Mouse (Mus musculus) retina, postnatal 7 days (tissue): ENCODE results near the gene Gpsm1.

ENCODE experiments used
- DNase-seq: peaks from one replicate; pipeline ENCODE4 v3.0.0-alpha.2; 2012; ENCODE audit warnings: low read depth, low spot score

Gene Gpsm1

DNA sequence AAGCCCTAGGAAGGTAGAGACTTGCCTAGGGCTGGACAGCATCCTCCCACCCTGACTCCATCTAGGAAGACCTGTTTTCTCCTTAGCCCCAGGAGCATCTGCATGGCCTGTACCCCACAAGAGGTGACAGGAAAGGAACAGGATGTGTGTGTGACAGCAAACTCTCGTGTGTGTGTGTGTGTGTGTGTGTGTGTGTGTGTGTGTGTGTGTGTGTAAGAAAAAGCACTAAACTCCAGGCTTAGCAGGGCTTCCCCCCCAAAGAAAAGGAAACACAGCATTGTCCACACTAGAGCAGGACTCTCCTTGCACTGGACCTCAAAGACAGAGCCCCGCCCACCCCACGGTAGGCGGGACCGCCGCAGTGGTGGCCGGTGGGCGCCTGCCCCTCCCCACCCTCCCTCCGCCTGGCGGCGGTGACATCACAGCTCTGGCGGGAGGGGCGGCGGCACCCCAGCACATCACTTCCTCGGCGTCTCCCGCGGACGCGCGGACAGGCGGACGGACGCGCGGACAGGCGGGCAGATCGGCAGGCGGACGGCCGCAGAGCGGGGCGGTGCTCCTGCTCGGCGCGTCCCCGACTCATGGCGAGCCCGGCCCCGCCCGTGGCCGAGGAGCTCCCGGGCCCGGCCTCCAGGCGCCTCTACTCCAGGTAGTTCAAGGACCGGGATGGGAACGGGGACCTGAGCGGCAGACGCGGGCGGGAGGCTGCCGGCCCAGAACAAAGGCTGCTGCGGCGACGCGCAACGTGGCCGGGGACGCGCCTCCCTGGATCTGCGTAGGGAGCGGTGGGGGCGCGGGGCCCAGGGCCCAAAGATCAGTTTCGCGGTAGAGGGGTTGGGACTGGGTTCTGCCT, at the start of gene Gpsm1:
Gpsm1 (plus strand) TSS at position 444 of the 853 bp plus-strand sequence.
- peak; percentile 67 for DNase-seq

DNA sequence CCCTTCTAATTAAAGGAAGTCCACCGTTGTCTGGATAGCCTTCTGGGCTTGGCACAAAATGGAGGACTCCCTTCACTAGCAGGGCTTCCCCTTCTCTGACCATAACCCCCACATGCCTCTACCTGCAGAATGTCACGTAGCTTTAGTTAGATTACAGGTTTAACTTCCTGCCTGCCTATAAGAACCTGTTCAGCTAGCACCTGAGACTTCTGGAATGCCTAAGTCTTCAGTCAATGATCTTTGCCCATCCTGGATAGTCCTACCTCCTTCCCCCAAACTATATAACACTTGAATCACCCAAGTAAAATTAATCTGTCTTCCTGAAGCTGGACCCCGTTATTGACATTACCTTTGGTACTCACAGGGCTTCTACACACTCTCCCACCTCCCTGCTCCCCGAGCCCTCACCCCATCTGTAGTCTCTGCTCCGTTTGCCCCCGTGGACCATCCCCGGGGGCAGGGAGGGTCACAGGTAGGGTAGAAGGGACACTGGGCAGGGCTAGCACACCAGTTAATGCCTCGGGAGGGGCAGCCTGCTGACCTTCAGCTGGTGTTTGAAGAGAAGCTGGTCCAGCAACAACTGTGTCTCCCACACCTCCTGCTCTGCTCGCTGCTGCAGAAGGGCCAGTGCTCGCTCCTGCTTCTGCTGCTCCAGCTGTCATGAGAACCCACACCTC, 49.1 kb upstream of the Gpsm1 start:
- no peak for DNase-seq

DNA sequence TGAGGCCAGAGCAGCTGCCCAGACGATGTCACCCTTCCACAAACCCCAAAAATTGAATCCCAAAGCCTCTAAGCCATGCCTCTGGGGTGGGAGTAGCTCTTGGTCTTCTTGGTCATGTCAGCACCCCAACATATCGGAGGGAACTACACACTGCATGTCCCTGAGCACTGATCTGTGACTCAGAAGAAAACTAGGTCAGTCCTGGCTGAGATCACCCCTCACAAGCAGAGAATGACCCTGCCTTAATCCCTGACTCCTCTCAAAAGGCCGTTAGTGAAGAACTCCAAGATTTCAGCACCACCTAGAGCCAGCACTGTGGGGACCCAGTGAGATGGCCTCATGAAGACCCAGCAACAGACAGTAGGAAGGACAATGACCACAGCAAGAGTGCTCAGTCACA, 47.1 kb upstream of the Gpsm1 start:
- DNase-seq = no peak

DNA sequence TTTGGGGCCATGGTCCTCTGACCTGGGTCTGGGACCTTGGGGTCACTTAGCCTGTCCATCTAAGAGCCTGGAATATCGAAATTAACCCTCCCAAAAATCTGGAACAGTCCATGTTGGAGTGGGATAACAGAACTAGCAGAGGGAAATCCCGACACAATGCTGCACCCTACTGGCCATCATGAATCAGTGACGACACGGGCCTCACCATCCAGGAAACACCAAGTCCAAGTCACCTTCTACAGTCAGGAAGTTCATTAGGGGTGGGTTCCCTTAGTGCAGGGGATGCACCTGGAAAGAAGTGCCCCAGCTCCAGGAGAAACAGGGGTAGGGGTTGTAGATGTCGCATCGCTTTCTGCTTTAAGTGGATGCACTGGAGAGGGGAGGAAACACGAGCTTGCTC, 41.7 kb upstream of the Gpsm1 start:
- peak; percentile 57 for DNase-seq

DNA sequence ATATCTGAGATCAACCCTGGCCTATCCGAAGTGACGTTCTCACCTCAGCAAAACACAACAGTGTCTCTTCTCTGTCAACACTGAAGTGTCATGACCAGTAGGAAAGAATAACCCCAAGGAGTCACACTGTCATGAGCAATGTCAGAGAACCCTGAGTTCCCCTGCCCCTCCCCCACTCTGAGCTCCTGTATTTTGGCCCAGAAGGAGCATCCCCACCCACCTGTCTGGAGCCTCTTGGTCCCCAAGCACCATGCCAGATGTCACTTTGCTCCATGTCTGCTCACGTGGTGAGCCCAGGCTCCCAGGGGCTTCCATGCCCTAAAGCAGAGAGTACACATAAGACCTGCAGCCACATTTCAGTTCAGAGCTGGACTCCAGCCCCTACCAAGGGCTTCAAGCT, 35.6 kb upstream of the Gpsm1 start:
- DNase-seq = no peak

DNA sequence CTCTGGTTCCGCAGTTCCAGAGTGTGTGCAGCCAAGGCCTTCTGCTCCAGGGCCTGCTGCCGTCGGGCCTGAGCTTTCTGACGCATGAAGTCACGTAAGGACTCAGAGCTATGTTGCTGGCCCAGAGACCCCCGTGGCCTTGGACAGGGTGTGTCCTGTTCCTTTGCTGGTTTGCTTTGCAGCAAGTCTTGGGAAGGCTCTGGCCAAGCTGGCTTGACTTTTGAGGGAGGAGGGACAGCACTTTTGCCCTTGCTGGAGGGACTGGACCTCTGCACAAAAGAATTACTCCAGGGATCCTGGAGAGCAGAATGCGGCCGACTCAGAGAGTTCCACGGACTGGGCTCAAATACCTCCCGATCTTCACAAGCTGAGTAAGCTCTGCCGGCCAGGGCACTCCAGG, 34.7 kb upstream of the Gpsm1 start:
- DNase-seq = no peak

DNA sequence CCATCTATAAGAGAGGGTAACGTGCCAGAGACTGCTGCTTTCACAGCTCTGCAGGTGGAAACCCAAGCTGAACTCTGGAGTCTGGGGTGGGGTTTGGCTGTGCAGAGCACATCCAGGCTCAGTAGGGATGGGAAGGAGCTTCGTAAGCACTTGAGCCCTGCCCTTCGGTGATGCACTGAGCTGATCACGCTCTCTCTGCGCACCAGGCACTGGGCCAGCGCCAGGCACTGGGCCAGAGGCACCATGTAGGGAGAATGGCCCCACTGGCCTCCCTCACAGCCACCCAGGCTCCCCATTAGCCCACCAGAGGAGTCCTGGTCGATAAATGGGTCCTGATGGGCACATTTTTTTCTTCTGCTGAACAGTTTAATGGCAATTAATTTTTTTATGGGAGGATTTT, 29.5 kb upstream of the Gpsm1 start:
- no peak for DNase-seq

DNA sequence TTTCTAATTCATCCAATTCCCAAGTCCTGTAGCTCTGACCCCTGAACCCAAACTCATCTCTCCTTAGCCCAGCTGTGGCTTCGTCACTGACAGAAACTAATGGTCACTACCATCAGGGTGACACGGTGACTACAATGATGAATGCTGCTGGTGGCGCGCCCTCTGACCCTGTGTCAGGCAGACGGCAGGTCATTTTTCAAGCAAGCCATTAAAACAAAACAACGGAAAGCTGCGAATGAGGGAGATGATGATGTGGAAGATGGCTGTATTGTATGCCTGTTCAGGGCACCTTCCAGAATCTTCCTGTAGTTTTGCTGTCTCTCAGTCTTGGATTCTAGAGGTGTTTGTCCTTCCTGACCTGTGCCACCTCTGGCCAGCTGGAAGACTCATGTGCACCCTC, 28.9 kb upstream of the Gpsm1 start:
- DNase-seq = no peak

DNA sequence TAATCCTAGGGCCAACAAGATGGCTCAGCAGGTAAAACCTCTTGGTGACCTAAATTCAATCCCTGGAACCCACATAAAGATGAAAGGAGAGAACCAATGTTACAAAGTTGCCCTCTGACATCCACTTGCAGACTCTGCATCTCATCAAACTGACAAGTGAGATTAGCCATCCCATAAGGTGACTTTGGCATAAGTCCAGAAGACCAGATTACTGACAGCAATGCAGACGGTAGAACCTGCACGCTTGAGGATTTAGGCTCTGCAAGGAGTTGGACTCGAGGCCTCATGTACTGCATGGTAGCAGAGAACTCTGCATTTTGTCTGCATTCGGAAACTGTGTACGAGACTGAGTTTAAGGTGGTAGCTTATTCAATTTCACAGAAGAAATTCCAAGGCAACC, 25.2 kb upstream of the Gpsm1 start:
- peak; percentile 66 for DNase-seq

DNA sequence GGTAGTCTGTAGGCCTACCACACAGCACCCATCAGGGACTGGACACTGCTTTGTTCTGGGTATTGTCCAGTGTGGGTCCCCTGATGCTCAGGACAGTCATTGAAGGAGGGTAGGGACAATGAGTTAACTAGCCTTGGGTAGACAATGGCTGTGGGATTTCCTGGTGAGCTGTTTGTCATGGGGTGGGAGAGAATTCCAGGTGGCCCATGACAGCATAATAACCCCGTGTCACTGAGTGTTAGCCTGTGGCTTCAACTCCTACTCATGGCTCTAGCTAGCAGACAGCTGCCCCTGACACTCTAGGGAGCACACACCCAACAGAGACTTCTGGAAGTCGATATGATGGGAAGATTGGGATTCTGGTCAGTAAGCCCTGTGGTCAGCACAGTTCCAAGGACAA, 20.9 kb upstream of the Gpsm1 start, which contains the start of gene Ccdc187:
Ccdc187 (minus strand) TSS at position 101 of the 400 bp plus-strand sequence.
- DNase-seq = no peak

DNA sequence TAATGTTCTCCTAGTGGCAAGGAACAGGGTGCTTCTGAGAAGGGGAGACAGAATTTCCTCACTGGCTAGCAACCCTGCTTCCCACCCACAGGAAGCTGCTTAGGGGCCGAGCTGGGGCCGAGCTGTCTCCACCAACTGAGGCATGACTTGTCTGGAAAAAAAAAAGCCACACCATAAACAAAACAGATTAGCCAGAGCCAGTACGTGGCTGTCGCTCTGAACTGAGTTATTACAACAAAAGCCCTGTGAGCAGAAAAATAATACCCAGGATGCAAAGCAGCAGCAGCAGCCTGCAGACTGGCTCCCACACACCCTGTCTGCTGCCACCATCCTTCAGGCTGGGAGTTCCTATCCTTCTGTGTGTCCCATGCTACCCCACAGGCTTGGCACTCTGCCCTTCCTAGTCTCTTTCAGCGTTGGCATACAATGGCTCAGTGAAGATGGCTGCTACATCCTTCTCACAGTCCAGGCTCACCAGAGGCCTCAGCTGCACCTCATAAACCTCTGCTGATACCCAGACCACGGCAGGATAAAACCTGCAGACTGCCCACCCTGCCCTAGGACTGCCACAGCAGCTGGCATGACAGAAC, 18.6 kb upstream of the Gpsm1 start:
- no peak for DNase-seq

DNA sequence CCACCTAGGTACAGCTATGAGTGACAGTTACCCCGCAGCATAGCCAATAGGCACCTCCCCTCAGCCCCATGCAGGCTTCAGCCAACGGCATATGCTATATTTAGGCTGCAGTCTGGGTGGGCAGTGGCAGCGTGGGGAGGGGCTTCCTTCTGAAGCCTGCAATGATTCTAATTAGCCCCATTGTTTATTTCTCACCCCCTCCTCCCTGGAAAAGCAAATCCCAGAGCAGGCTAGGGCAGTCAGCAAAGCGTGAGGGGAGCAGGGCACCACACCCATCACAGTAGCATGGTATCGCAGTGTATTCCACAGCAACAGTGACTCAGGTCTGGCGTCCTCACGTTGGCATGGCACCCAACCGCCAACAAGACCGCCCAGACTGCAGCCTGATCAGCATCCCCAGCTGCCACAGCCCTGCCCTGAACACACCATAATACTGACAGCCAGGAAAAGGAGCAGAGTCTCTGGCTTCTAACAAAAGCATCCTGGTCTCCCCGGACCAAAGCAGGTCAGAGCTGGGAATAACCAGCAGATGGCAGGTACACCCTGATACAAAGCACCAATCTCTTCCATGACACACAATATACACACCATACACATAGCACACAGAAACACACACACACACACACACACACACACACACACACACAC, 17.0 kb upstream of the Gpsm1 start:
- no peak for DNase-seq

DNA sequence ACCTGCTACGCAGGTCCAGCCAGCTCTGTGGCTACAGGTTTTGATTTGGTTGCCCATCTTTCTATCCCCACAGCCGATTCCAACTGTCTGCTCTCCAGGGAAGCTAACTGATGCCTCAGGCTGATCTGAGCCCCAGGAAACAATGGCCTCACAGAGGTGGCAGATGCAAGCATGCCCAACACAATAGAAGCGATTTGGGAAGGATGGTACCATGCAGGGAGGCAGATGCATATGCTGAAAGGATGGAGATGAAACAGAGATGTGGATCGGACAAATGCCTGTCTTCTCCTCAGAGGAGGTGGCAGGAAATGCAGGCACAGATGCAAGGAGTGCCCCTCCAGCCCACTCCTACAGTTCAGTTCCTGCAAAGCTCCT, 16.5 kb upstream of the Gpsm1 start:
- DNase-seq = no peak

DNA sequence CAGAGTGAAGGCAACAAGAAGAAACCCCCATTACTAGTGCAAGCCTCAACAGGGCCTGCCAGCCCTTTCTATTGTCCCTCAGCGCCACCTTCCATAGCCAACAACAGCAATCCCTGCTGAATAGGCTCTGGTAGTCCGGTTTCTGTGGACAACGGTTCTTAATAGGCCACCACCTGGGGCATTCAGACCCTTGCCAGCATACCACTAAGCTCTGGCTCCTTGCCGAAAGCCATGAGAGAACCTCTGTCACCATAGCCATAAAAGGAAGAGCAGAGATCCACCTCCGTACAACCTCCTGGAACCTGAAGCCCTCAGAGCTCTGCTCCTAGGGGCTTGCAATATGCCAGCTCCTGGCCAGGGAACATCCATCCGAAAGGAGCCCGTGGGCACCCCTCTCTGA, 16.0 kb upstream of the Gpsm1 start:
- no peak for DNase-seq

DNA sequence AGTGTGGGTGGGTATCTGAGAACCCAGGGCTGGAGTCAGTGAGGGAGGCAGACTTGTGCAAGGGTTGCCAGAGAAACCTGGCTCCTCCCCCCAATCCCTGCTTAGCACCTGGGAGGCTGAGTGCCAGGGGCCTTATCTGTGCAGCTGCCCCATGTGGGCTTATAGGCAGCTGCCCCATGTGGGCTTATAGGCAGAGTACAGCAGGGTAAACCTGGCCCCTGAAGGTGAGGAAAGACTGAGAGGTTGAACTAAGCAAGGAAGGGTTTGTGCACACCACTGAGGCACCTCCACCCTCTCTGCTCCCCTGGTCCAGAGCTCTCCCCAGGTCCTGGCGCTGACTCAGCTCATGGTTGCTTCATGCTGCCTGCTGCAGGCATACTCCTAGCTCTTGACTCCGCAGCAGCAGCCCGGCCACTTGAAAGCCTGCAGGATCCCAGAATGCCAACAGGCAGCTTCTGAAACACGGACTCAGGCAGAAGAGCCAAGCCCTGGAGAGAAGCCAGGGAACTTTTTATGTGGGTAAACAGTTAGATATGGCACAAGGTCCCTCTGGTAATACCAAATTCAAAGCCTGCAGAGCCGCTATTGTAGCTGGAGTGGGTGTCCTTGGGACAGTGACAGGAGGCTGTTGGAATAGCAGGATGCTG, 15.0 kb upstream of the Gpsm1 start:
- peak; percentile 55 for DNase-seq

DNA sequence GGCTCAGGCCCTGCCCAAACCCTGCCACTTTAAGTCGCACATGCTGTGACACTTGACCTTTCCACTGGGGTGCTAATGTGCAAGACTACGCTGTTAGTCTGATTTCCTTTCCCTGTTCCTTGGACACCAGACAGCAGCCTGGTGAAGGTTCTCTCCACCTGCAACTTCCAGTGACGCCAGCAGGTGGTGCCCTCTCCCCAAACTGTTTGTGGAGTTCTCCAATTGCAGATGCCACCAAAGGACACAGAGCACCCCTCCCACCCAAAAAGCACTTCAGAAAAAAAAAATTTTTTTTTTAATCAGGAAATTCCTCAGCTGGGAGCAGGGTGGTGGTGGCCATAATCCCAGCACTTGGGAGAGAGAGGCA, 14.5 kb upstream of the Gpsm1 start:
- peak; percentile 81 for DNase-seq

DNA sequence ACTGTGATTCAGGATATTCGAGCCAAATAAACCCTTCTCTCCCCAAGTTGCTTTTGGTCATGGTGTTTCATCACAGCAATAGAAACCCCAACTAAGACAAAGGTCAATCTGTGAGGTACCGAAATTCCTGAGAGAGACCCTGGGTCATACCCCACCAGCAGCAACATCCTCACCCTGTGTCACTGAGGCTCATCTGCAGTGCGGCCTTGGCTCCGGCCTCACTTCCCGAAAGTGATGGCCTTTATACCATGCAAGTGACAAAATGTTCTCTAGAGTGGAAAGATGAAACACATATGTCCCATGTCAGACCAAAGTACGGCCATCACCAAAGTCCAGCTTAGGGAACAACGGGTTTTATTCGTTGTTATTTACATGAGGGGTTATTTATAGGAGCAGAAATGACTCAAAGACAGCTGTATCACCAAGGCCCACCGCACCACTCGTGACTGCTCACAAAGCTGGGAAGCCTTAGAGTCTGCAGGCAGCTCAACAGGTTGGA, 13.3 kb upstream of the Gpsm1 start:
- DNase-seq = no peak

DNA sequence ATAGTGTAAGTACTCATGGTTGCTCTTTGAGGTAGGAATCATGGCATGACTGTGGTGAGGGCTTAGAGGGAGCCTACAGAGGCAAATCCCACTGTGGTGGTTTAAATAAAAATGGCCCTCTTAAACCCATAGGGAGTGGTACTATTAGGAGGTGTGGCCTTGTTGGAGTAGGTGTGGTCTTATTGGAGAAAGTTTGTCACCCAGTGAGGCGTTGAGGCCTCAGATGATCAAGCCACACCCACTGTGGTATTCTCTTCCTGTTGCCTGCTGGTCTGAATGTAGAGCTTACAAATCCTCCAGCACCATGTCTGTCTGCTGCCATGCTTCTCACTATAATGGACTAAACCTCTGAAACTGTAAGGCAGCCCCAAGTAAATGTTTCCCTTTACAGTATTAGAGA, 10.6 kb upstream of the Gpsm1 start:
- no peak for DNase-seq

DNA sequence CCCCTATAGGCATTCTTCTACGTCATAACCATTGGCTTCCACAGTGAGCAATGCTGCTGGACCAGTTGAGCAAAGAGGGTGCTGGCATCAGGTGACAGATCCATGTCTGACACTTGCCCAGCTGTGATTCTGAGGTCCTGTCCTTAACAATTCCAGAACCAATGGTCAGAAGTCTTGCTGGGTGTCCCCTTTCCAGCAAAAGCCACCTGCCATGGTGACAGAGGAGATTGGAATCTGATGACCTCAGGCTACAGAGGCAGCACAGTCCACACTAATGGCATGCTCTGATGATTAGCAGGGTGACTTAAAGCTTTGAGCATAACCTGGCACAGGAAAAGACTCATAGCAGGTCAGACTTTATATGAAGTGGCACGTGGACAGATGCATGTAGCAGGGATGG, 9.8 kb upstream of the Gpsm1 start:
- no peak for DNase-seq

DNA sequence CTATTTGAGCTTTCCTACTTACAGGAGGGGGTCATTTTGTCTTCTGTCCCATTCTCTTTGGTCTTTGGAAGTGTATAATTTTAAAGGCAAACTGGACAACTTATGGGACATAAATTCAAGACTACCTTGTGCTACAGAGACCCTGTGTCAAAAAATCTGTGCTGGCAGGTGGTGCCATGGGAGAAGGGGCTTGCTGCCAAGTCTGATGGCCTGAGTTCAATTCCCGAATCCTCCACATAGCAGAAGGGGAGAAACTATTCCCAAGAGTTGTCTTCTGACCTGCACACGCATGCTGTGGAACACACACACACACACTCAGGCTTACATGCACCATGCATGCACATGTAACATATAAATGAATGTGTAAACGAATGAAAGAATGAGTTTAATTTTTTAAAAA, 8.6 kb upstream of the Gpsm1 start:
- no peak for DNase-seq

DNA sequence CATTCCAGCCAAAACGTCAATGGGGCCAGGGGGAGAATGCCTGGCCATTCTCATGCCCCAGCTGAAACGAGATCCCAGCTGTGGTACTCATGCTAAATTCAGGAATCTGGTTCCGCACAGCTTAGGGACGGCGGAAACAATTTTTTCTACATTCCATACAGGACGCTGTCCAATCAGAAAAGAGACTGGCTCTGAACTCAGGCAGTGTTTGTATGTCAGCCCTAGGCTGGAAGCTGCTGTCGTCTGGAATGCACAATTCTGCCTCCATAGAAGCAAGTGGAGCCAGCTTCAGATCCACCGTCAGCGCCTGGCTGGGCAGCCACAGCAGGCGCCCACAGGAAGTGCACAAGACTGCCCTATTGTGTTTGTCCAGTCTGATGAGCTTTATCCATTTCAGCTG, 5.6 kb upstream of the Gpsm1 start:
- no peak for DNase-seq

DNA sequence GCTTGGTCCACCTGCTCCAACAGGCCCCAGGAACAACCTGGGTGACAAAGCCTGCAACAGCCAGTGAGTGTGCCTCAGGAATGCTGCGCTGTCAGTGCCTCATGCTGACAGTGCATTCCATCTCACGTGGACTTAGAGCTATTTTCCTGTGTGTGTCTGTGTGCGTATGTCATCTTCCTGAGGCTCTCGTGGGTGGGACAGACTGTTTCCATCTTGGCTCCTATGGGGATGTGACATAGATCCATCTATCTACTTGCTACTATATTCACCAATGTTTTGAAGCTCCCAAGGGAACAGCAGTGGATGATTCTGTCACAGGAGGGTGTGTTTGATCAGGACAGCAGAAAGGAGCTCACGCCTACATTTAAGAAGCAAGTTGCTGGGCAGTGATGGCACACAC, 3.4 kb upstream of the Gpsm1 start:
- DNase-seq = no peak
